Mouse (Mus musculus) kidney, postnatal 36 days (tissue): ENCODE measurements around the gene Cavin2.
A peak's percentile ranks its signal among the peaks of the same experiment; 100 is the strongest.

Experiments
- DNase-seq, 2 experiments: peaks; one replicate each; pipeline ENCODE4 v3.0.0; 2021 to 2022; ENCODE audit warnings: mixed read lengths in 2 of 2

The Cavin2 gene

GRCm38 (mm10) chr1:51315476-51315875, 26.6 kb downstream of the Cavin2 start:
- no peak for DNase-seq

- no peak for DNase-seq
These were observed 34.6 kb downstream of the Cavin2 start for GRCm38 (mm10) chr1:51323506-51323905.

- DNase-seq: no peak
These were observed 39.6 kb downstream of the Cavin2 start for GRCm38 (mm10) chr1:51328541-51328940.

GRCm38 (mm10) chr1:51332986-51333385, 44.1 kb downstream of the Cavin2 start:
- DNase-seq: peak in 1 of 2 experiments; percentile 6

- DNase-seq: peak; percentile 80 to 92
These were observed 44.8 kb downstream of the Cavin2 start for GRCm38 (mm10) chr1:51333557-51334285.

- peak in 1 of 2 experiments; percentile 5 for DNase-seq
These were observed 45.4 kb downstream of the Cavin2 start for GRCm38 (mm10) chr1:51334289-51334688.

- DNase-seq: no peak
These were observed 46.2 kb downstream of the Cavin2 start for GRCm38 (mm10) chr1:51335081-51335480.

GRCm38 (mm10) chr1:51344160-51344559, 55.2 kb downstream of the Cavin2 start:
- DNase-seq: no peak

GRCm38 (mm10) chr1:51347596-51347995, 58.7 kb downstream of the Cavin2 start:
- DNase-seq: peak in 1 of 2 experiments; percentile 33

GRCm38 (mm10) chr1:51348631-51349030, 59.7 kb downstream of the Cavin2 start:
- DNase-seq: peak; percentile 16 to 46

GRCm38 (mm10) chr1:51349291-51349967, 60.5 kb downstream of the Cavin2 start:
- DNase-seq: no peak
